Mouse (Mus musculus) ES-Bruce4 (cell line): ENCODE measurements at regions not wholly inside any gene's neighbourhood (a gene's known extent, or its start where the extent isn't known, plus 50 kb on each side); places are given as distances from the start of the nearest gene placed in this dataset.

Experiments used
- CTCF ChIP-seq: IDR thresholded peaks from one replicate; pipeline ENCODE4 v1.8.1; 2011; ENCODE audit warnings: low read depth, low read length
- EP300 ChIP-seq: IDR thresholded peaks from 2 replicates; pipeline ENCODE4 v1.6.1; 2011; ENCODE audit warnings: low read depth, low read length; ENCODE audit not compliant: insufficient read depth
- POLR2A ChIP-seq: IDR thresholded peaks from one replicate; pipeline ENCODE4 v1.8.1; 2011; ENCODE audit warnings: low read length; ENCODE audit not compliant: insufficient read depth

DNA sequence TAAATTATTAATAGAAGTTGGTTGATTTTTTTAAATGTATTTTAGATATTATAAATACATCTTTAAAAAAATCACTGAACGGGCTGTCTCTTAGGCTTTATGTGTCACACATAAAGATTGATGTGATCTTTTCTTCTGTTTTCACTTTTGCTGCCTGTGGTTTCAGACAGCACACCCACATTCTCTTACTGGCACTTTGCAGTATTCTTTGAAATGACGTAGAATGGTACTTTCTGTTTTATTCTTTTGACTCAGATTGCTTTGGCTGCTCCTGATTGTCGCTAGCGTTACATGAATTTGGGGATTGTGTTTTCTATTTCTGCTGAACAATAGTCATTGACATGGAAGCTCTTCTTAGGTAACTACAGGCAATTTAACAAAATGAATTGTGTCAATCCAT, 415.4 kb upstream of the Rag2 start:
- TF ChIP-seq POLR2A: no peak
- TF ChIP-seq EP300: no peak
- TF ChIP-seq CTCF: no peak
